Mouse (Mus musculus) layer of hippocampus, adult 2 months (tissue): ENCODE measurements around the gene Kdm2a. TPM values are rescaled to one million over a fixed set of nuclear protein-coding genes. Genes with fewer than 3 reads are reported as not detected.

ENCODE experiments used
- DNase-seq, 2 experiments: peaks; one replicate each; pipeline ENCODE4 v3.0.0; 2022; ENCODE audit warnings: low spot score in 2 of 2
- H3K27ac ChIP-seq: fragments of 200-600 bp; 2 replicates; pipeline ENCODE4 v1.8.1; 2022
- H3K4me3 ChIP-seq: fragments of 200-600 bp; 2 replicates; pipeline ENCODE4 v1.8.1; 2022; ENCODE audit warnings: mild to moderate bottlenecking
- CTCF ChIP-seq: fragments of 200-600 bp; conservative IDR thresholded peaks from 2 replicates; pipeline ENCODE4 v1.8.1; 2022; ENCODE audit warnings: antibody characterized with exemption, mild to moderate bottlenecking, moderate library complexity
- total RNA-seq, 2 experiments: library from RNA; stranded (reverse); gene quantifications; 2 replicates each; pipeline ENCODE4 v1.2.3; 2021

The Kdm2a gene
- total RNA-seq, 2 experiments from 2014 or later = 77.5 to 87.8 TPM

DNA sequence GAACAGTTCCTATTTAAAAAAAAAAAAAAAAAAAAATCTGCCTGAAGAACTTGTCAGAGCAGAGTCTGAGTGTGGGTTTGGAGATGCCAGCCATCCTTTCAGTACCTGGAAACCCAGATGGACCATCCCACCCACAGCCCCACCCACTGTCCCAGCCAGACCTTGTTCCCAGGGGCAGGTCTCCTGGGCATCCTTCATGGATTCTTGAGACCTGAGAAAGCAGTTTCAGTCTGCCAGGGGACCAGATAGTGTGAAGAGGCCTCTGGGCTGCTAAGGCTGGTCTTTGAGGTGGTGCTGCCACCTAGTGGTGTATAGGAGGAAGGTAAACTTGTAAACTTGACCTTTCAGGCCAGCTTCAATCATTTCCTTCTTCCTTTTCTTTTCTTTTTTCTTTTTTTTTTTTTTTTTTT is 88.3 kb downstream of the Kdm2a start:
- H3K27ac ChIP-seq = no peak overlapping the region
- H3K4me3 ChIP-seq = no peak overlapping the region
- DNase-seq = peak in 1 of 2 experiments; percentile 61
- peak; percentile 81 for TF ChIP-seq CTCF

DNA sequence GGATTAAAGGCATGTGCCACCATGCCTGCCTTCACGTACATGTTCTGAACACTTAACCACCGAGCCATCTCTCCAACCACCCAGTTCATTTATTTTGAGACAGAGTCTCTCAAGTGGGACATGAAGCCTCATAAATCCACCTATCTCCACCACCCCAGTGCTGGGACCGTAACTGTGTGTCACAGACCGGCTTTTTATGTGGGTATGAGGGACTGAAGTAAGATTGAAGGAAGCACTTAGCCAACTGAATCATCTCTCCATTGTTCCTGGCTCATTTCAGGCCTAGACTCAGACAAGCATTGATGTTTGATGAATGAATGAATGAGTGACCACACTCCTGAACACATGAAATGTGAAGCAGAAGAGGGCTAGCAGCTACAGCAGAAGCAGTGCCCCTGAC is 88.8 kb downstream of the Kdm2a start:
- H3K4me3 ChIP-seq = no peak overlapping the region
- no peak for TF ChIP-seq CTCF
- no peak for DNase-seq
- H3K27ac ChIP-seq = no peak overlapping the region

GRCm38 (mm10) chr19:4306190-4306577 is 91.9 kb downstream of the Kdm2a start, which contains the start of gene Grk2:
Gene Grk2 (minus strand): TSS chr19:4306222.
- peak within 1 kb of the TSS; percentile 97 for H3K27ac ChIP-seq
- peak; percentile 76 for TF ChIP-seq CTCF
- peak within 1 kb of the TSS; percentile 71 for H3K4me3 ChIP-seq
- DNase-seq = peak; percentile 61 to 84

DNA sequence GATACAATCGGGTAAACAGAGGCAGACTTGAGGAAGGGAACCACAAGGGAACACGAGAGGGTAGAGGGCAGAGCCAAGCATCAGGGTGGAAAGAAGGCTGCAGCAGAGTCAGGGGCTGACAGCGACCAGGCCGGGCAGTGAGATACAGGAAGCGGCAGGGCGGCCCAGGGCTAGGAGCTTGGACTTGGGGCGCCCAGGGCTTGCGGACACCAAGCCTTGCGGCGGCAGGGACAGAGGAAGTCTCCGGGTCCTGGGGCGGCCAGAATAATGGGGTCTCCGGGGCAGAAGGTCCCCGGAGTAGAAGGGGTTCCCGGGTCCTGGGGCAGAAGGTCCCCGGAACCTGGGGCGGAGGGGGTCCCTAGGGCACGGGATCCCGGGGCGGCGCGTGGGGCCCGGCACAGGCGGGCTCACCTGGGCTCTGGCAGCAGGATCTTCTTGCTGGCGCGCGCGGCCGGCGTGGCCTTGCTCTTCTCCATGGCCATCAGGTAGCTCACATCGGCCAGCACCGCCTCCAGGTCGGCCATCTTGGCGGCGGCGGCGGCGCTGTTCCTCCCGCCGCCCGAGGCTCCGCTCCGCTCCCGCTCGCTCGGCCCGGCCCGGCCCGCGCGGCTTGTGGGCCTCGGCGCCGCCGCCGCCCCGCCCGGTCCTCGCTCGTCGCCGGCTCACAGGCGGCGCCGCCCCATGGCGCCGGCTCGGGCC is 92.4 kb downstream of the Kdm2a start:
- Histone ChIP-seq H3K4me3 (peak overlapping the region; percentile 71), H3K27ac (peak overlapping the region; percentile 97)
- TF ChIP-seq CTCF = no peak
- no peak for DNase-seq

- peak overlapping the region; percentile 71 for H3K4me3 ChIP-seq
- peak overlapping the region; percentile 97 for H3K27ac ChIP-seq
- no peak for TF ChIP-seq CTCF
- no peak for DNase-seq
These were observed 93.2 kb downstream of the Kdm2a start for GRCm38 (mm10) chr19:4304871-4305321.

DNA sequence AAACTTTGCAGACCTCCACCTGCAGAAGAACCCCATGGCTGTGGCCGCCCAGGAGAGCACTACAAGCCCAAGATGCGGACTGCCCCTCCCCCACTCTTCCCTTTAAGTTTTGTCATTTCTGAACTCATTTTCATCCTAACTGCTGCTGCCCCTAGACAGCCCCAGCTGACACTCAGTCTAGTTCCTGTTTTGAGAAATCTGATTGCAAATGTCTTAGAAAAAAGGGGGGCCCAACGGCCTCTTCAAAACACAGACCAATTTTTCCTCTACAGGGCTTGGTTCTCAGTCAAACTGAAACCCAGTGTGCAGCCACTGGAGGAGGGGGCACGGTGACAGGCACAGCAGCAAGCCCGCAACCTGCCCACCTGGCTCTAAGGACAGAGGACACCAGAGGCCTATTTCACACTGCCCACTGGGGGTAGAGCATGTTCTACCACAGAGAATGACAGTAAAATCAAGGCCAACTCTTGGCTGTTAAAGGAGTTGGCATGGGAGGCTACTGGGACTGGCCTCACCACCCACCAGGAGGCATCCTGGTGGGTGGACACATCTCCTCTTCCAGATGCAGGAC is 93.7 kb downstream of the Kdm2a start:
- peak overlapping the region; percentile 97 for H3K27ac ChIP-seq
- no peak for DNase-seq
- peak overlapping the region; percentile 71 for H3K4me3 ChIP-seq
- TF ChIP-seq CTCF = 0 out of 2 replicates have a peak, but pooled peaks have one; percentile 5

DNA sequence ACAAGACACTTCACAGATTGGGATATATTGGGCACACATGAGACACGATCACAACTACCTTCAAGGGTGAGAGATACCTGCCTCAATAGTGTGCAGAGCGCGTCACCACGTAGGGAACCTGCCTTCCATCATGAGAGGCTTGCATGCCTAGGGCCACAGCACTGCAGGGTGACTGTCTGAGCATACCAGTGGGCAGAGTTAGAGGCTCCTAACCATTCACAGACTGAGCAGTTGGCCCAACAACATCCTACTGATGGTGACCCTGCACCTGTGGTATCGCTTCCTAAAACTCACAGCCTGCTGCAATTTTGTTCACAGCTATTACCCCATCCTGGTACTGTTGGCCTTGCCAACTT is 94.5 kb downstream of the Kdm2a start:
- Histone ChIP-seq H3K27ac (peak overlapping the region; percentile 97), H3K4me3 (peak overlapping the region; percentile 71)
- TF ChIP-seq CTCF = no peak
- DNase-seq = no peak

DNA sequence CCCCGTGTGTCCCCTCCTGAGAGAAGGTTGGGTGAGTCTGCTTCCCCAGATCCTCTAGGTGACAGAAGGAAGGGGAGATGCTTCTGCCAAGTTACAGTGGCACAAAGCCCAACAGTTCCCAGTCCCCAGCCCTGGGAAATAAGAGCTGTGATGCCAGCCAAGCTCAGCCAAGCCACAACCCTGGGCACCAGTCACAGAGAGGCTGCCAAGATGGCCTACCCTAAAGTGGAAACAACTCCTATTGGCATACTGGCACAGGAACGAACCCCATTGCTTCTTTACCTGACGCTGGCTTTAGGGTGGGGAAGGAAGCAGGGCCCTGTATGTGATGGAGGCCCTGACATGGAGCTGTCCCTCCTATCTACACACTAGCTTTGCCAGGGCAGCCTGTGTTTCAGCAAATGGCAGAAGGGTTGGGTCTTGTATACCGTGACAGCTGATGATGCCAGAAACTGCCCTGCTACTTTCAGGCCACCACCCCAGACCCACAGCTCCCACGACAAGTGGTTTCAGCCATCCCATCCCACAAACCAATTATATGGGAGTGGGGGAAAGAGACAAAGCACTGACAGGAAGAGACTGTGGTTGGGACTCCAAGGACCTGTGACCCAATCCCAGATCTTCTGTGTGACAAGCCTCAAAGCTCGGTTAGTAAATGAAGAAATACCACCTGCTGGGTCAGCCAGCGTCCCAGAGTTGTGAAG is 95.0 kb downstream of the Kdm2a start:
- peak; percentile 52 to 70 for DNase-seq
- TF ChIP-seq CTCF = no peak
- Histone ChIP-seq H3K27ac (peak overlapping the region; percentile 97), H3K4me3 (peak overlapping the region; percentile 71)

DNA sequence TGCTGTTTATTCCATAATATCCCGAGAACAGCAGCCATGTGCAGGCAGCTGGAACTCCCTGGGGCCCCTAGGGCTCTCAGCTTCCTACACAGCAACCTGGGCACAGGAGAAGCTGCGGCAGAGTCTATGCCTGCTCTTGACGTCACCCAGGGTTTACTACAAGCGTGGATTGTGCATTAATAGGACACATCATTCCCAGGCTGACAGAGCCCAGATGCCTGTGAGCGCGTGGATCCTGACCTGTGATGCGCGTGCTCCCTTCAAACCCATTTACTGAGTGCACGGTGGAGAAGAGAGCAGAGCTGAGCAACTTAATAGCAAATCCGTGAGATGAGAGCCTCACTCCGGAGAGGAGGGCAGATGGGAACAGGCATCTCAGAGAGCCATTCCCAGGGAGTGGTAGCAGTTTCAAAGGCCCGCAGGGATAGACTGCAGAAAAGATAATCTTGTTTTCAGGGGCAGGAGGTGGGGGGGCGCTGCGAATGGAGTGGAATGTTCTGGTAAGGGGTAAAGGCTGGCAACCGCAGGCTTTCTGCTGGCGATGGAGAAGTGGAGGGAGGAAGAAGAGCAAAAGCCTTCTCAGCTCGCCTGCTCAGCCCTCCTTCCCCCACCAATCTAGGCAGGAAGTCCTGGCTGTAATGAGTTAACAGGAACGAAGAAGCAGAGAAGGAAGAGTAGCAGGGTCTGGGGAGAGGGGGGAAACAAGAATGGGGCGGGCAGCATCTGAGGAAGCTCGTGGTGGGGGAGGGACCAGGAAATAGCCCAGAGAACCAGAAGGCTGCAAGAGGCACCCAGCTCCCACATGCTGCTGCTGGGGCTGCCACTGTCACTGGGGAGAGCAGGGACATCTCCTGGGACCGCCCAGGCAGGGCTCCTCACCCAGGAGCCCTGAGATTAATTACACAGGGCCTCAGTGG is 96.1 kb downstream of the Kdm2a start:
- Histone ChIP-seq H3K4me3 (peak overlapping the region; percentile 71), H3K27ac (peak overlapping the region; percentile 97)
- DNase-seq = no peak
- TF ChIP-seq CTCF = no peak

DNA sequence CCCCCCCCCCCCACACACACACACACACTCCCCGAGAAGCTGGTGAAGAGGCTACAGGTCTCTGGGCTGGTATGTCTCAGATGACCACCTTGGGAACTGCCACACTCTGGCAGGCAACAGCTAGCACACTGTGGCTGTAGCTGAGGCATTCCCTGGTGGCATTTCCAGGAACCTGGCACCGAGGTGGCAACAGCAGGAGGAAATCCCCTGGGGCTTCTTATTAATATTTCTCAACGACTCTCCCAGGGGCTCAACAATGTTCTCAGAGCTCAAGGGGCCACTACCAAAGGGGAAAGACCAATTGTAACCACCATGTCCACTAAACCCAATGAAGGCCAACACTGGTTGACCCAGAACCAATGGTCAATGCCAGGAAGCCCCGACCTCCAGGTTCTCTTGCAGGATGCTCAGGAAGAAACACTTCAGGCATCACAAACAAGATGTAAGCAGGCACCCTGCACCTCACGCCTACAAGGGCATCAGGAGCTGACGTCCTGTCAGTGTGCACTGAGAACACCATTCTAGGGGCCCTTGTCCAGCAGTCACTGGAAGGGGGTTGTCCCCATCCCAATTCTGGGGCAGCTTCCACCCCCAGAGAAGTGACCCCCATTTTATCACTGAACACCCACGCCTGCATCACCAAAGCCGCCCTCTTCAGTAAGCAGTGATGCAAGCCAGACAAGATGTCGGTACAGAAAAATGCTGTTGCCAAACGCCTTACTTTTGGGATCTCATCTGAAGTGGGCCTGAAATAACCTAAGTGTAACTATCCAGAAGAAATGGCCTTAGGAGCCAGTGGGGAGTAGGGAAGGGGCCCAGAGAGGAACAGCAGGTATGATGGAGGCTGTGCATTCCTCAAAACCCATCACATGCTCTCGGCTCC is 97.0 kb downstream of the Kdm2a start:
- H3K27ac ChIP-seq = peak overlapping the region; percentile 97
- no peak for DNase-seq
- peak overlapping the region; percentile 71 for H3K4me3 ChIP-seq
- no peak for TF ChIP-seq CTCF

- no peak for TF ChIP-seq CTCF
- peak in 1 of 2 experiments; percentile 41 for DNase-seq
- Histone ChIP-seq H3K4me3 (no peak overlapping the region), H3K27ac (peak overlapping the region; percentile 97; the same call in 1 of the 2 replicates)
These were observed 97.8 kb downstream of the Kdm2a start for GRCm38 (mm10) chr19:4300271-4300704.
